Mouse (Mus musculus) midbrain, embryonic 10.5 days (tissue): Measurements from ENCODE around the gene Tmem44. TPM values are rescaled to one million over a fixed set of nuclear protein-coding genes. Genes with fewer than 3 reads are reported as not detected.

ENCODE experiments used
- DNase-seq: peaks from one replicate; pipeline ENCODE4 v3.0.0-alpha.2; 2017; ENCODE audit warnings: low spot score
- H3K27ac ChIP-seq: fragments of 300-500 bp; sonication (generic); replicated peaks from 2 replicates; pipeline ENCODE4 v1.5.1; 2016; ENCODE audit warnings: mild to moderate bottlenecking
- H3K27me3 ChIP-seq: fragments of 300-500 bp; sonication (generic); 2 replicates; pipeline ENCODE4 v1.6.1; 2016; ENCODE audit warnings: low read depth, mild to moderate bottlenecking; ENCODE audit not compliant: poor library complexity, severe bottlenecking
- H3K36me3 ChIP-seq: fragments of 300-500 bp; sonication (generic); 2 replicates; pipeline ENCODE4 v1.6.1; 2016; ENCODE audit warnings: mild to moderate bottlenecking, moderate library complexity
- H3K4me1 ChIP-seq: fragments of 300-500 bp; sonication (generic); 2 replicates; pipeline ENCODE4 v1.6.1; 2016
- H3K4me3 ChIP-seq: fragments of 300-500 bp; sonication (generic); 2 replicates; pipeline ENCODE4 v1.5.1; 2016; ENCODE audit warnings: mild to moderate bottlenecking, moderate library complexity
- H3K9me3 ChIP-seq: fragments of 300-500 bp; sonication (generic); replicated peaks from 2 replicates; pipeline ENCODE4 v1.6.1; 2016; ENCODE audit warnings: mild to moderate bottlenecking
- WGBS: fragments of 180-500 bp; shearing (Covaris S2); methylation state at CpG from one replicate; pipeline ENCODE4 v1.1.7; 2016; 5-methylcytosine and 5-hydroxymethylcytosine counted together
- polyA plus RNA-seq: library from polyadenylated mRNA; unstranded; fragments of >200 nt; fragmentation: Nextera tagmentation; extraction: Ambion mirVana; gene quantifications from 2 replicates; pipeline ENCODE4 v1.2.1, GENCODE M21; 2016

Tmem44 gene
- polyA plus RNA-seq = 21.6 and 33.2 TPM in 2 replicates

DNA sequence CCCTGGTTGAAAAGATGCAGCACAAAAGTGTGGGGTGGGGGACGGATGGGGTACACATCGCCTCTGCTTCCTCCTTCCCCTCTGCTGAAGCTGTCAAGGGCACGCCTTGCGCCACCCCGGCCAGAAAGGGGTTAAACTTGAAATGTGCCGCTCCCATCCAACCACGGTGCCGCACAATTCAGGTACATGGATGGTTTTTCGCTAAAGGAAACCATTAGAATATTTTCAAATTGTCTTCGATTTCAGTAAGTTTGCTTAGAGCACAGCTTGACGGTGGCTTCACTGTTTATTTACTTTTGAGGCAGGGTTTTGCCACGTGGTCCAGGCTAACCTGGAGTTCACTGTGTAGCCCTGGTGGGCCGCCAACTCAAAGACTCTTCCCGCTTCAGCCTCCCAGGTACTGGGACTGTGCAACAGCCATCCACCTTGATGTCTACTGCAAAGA, at the start of gene Tmem44:
Tmem44 (minus strand) TSS at position 95 of the 445 bp plus-strand sequence.
- WGBS = 8% methylated on average over 14 of the region's 14 CpGs
- H3K27ac ChIP-seq = peak within 1 kb of the TSS; percentile 97
- H3K27me3 ChIP-seq = peaks cover 9% of the 10 kb centered on the region
- peaks cover 14% of the 10 kb centered on the region; the same call in 1 of the 2 replicates for H3K9me3 ChIP-seq
- peak within 1 kb of the TSS; percentile 86 for H3K4me3 ChIP-seq
- peaks cover 25% of the 10 kb centered on the region for H3K4me1 ChIP-seq
- H3K36me3 ChIP-seq = peaks cover 27% of the 10 kb centered on the region
- DNase-seq = no peak

DNA sequence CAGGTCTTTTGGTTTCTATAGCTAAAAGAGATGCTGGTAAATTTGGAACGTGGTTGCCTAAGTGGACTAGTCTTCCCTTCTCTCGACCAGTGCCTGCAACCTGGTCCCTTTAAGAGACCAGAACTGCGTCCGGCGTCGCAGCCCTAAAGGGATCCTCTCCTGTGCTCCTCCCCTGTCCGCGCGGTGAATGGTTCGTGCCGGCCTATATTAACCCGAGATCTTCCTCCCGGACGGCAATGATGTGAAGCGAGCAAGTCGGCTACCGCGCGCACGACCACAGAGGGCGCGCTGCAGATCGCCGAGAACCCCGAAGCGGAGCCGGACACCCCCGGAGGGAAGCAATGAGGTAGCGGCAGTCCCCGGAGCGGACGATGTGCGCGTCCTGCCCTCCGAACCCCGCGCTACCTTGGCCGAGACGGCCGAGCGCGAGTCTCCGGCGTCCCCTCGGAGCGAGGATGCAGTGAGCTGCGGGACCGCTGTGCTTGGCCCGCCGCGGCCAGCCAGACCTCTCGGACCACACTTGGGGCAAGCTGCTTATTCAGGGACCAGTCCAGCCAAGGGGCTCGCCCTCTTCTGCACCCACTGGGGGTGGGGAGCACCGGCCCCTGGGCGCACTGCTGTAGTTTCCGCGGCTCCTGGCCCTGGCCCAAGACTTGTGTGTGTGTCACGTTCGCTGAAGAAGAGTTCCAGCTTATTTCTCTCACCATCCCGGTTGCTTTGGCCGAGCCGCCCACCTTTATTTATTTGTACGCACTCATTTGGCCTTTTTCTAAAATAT, 49.0 kb upstream of the Tmem44 start, which contains the start of gene Fam43a:
Fam43a (plus strand) TSS at position 233 of the 778 bp plus-strand sequence.
- WGBS = under 1% methylated on average over 63 of the region's 63 CpGs
- peak within 1 kb of the TSS; percentile 73 for H3K27ac ChIP-seq
- peaks cover 63% of the 10 kb centered on the region for H3K4me1 ChIP-seq
- peak; percentile 92 for DNase-seq
- peaks cover 64% of the 10 kb centered on the region for H3K27me3 ChIP-seq
- no peaks in the 10 kb centered on the region for H3K36me3 ChIP-seq
- H3K4me3 ChIP-seq = peak within 1 kb of the TSS; percentile 63
- H3K9me3 ChIP-seq = no peaks in the 10 kb centered on the region

DNA sequence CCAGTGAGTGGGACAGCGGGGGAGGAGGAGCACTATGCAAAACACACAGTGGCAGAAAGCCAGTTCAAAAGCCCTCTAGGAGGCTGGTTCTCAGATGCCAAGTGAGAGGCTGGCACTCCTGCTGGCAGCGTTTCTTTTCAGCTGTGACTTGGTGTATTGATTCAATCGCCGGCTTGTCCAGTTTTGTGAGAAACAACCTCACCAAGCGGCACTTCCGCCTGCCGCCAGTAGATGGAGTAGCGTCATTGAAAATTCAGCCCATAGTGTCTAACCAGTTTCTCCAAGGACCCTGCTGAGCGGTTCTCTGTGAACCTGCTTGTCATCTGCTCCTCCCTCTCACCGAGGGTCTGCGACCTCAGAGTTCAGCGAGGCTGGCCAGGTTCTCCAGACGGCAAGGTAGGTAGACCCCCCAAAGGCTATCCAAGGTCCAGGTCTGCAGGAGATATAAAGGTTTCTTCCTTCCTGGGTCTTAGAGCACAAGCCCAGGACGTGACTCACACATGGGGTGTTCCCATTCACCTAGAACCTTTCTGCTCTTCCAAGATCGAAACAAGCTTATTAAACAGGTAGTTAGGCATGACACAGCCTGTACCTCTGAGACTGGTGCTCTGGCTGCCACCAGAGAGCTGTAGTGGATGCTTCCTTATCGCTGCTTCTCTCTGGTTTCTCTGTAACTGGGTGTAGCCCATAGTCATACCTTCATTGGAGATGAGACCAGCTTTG, 46.5 kb upstream of the Tmem44 start:
- H3K4me3 ChIP-seq = peak overlapping the region; percentile 36
- no peaks in the 10 kb centered on the region for H3K36me3 ChIP-seq
- peak; percentile 89 for DNase-seq
- H3K27me3 ChIP-seq = peaks cover 58% of the 10 kb centered on the region
- peaks cover 41% of the 10 kb centered on the region for H3K4me1 ChIP-seq
- H3K9me3 ChIP-seq = no peaks in the 10 kb centered on the region
- WGBS = 11% methylated on average over 16 of the region's 16 CpGs
- 0 out of 2 replicates have a peak overlapping the region, but pooled peaks have one; percentile 23 for H3K27ac ChIP-seq

DNA sequence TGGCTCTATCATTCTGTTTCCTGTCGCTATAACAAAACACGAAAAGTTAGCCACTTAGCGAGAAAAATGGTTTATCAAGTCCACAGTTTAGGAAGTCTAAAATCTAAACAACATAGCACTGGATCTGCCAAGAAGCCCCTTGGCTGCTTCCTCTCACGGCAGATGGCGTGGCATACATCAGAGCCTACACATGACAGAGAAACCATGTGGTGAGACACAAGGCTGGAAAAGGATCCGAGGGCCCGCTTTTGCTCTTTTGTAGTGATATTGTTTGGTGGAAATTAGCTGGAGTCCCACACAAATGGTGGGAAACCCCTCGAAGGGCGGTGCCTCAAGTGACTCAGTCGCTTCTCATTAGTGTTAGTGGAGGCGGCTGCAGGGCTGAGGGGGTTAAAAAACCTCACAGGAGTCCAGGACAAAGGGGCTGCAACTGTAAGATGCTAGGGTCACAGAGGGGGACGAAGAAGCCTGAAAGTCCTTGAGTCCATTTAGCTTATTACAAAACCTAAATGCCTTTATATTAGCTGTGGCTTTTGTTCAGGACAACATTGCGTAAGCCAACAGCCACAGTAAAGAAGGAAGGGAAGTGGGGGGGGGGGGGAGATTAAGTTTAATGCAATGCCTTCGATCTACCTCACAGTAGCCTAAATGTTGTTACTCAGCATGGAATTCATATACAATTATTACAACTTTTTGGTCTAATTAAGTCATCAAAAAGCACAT, 45.4 kb upstream of the Tmem44 start:
- Histone ChIP-seq H3K27me3 (peaks cover 46% of the 10 kb centered on the region), H3K4me1 (peaks cover 30% of the 10 kb centered on the region), H3K4me3 (no peak overlapping the region), H3K9me3 (no peaks in the 10 kb centered on the region), H3K27ac (no peak overlapping the region), H3K36me3 (no peaks in the 10 kb centered on the region)
- WGBS = 68% methylated on average over 14 of the region's 14 CpGs
- no peak for DNase-seq

DNA sequence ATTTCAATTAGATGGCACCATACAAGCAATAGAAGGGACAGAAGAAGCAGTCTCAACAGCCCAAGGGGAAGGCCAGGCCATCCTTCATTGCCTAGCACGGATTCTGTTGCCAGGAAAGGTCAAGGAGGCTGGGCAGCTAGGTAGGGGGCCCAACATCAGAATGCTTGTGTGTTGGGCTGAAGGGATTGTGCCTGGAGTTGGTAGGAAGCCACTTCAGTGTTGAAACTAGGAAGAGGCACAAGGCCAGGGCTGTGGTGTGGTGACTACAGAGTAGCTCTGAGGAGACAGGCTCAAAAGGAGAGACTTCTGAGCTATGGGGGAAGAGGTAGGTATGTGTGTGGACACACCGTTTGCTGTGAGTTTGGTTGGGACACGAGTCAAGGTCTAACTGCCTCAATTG, 44.7 kb upstream of the Tmem44 start:
- Histone ChIP-seq H3K4me3 (no peak overlapping the region), H3K36me3 (no peaks in the 10 kb centered on the region), H3K27ac (no peak overlapping the region), H3K27me3 (peaks cover 40% of the 10 kb centered on the region), H3K4me1 (peaks cover 23% of the 10 kb centered on the region), H3K9me3 (no peaks in the 10 kb centered on the region)
- no peak for DNase-seq
- 61% methylated on average over 3 of the region's 3 CpGs for WGBS

DNA sequence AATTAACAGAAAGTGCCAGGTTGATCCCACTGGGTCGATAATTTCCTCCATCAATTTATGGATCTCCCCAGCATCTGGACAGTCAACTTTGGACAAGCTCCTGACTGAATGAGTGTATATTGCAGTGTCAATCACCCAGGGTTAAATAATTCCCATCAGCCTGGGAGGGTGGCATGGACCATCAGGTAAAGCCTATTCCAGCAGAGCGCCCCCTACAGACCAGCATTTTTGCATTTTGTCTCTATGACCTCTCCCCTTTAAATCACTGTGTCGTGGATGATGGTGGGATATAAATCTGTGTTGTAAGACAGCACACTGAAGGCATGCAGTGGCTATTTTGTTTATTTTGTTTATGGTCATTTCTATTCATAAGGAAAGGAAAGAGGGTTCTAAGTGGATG, 41.3 kb upstream of the Tmem44 start:
- WGBS = 46% methylated on average over 3 of the region's 3 CpGs
- H3K4me3 ChIP-seq = no peak overlapping the region
- H3K36me3 ChIP-seq = no peaks in the 10 kb centered on the region
- H3K27ac ChIP-seq = no peak overlapping the region
- DNase-seq = no peak
- H3K9me3 ChIP-seq = no peaks in the 10 kb centered on the region
- H3K4me1 ChIP-seq = peaks cover 13% of the 10 kb centered on the region
- H3K27me3 ChIP-seq = peaks cover 19% of the 10 kb centered on the region; the same call in 1 of the 2 replicates

- no peak for DNase-seq
- 48% methylated on average over 7 of the region's 7 CpGs for WGBS
These were observed 39.9 kb upstream of the Tmem44 start for GRCm38 (mm10) chr16:30590264-30591209.

DNA sequence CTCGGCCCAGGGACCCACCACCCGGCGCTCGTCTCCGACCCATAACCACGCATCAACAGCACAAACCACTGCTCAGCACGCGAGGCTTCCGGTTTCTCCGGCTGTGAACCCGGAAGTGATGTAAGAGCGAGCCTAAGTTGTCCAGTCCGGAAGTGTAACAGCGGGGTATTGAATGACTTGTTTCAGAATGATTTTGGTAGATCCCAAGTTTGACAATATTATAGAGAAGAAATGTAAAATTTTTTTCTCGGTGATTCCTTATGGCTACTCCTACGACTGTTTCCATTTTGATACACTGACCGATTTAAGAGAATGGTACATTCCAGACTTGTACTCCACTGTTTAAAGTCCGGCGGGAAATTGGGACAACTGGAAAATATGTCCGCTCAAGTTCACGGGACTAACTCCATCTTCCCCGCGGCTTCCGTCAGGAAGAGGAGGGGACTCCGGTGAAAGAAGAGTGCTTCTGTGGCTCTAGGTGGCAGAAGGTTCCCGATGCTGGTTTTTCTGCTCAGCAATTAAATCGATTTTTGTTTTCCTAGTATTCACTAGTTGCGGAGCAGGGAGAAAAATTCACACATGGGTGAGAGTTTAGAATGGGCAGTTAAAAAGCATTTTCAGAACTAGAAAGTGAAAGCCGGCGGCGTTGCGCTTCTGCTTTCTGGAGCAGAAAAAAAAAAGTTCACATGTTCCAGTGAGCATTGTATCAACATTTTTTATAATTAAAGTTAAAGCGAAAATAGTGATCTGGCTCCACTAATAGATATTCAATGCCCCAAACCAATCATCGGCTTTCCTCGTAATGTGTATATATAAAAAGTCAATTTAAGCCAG, 37.1 kb upstream of the Tmem44 start, which contains the start of gene Lsg1:
Lsg1 (minus strand) TSS at position 99 of the 834 bp plus-strand sequence.
- peaks cover 18% of the 10 kb centered on the region for H3K4me1 ChIP-seq
- peaks cover 30% of the 10 kb centered on the region for H3K36me3 ChIP-seq
- H3K27ac ChIP-seq = peak within 1 kb of the TSS; percentile 94
- WGBS = 5% methylated on average over 35 of the region's 35 CpGs
- H3K4me3 ChIP-seq = peak within 1 kb of the TSS; percentile 87
- H3K27me3 ChIP-seq = no peaks in the 10 kb centered on the region
- H3K9me3 ChIP-seq = no peaks in the 10 kb centered on the region
- peak; percentile 88 for DNase-seq

More at GRCm38 (mm10) chr16:30590264-30591209, 39.9 kb upstream of the Tmem44 start:
- peaks cover 2% of the 10 kb centered on the region for H3K36me3 ChIP-seq
- H3K27me3 ChIP-seq = peaks cover 10% of the 10 kb centered on the region; the same call in 1 of the 2 replicates
- H3K27ac ChIP-seq = no peak overlapping the region
- no peaks in the 10 kb centered on the region for H3K9me3 ChIP-seq
- H3K4me3 ChIP-seq = no peak overlapping the region
- peaks cover 18% of the 10 kb centered on the region for H3K4me1 ChIP-seq

DNA sequence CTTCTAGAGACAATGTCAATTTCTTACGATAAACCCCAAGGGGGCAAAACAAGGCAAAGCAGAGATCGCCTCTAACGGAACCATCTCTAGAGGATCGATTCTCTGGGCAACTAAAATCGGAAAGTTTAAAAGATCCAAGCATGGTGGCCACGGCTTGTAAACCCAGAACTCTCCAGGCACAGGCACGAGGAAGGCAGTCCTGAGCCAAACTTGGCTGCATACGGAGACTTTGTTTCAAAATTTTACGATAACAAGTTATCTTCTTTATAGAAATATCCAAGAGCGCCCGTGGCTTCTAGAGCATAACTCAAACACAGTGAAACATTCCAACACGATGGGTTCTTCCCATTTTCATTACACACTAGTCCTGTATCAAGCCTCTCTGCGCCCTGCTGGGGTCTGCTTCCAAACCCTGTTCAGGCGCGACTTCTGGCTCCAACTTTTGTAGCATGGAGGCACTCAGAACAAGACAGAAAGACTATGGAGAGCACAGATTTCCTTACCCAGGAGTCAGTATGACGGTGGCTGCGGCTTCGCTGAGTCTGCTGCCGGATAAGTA, 36.4 kb upstream of the Tmem44 start:
- H3K27ac ChIP-seq = peak overlapping the region; percentile 94
- no peak for DNase-seq
- H3K36me3 ChIP-seq = peaks cover 37% of the 10 kb centered on the region
- H3K27me3 ChIP-seq = no peaks in the 10 kb centered on the region
- peak overlapping the region; percentile 87 for H3K4me3 ChIP-seq
- 4% methylated on average over 19 of the region's 19 CpGs for WGBS
- peaks cover 18% of the 10 kb centered on the region for H3K4me1 ChIP-seq
- H3K9me3 ChIP-seq = no peaks in the 10 kb centered on the region

GRCm38 (mm10) chr16:30580765-30581164, 30.1 kb upstream of the Tmem44 start:
- Histone ChIP-seq H3K9me3 (no peaks in the 10 kb centered on the region), H3K27ac (no peak overlapping the region), H3K4me3 (no peak overlapping the region), H3K36me3 (peaks cover 100% of the 10 kb centered on the region), H3K4me1 (peaks cover under 1% of the 10 kb centered on the region; the same call in 1 of the 2 replicates), H3K27me3 (no peaks in the 10 kb centered on the region)
- no peak for DNase-seq
- WGBS = 96% methylated on average over 5 of the region's 5 CpGs
